Mouse (Mus musculus) retina, postnatal 7 days (tissue): ENCODE results near the gene Phb.
A peak's percentile ranks its signal among the peaks of the same experiment; 100 is the strongest.

ENCODE experiments used
- DNase-seq: peaks from one replicate; pipeline ENCODE4 v3.0.0-alpha.2; 2012; ENCODE audit warnings: low read depth, low spot score

The Phb gene

DNA sequence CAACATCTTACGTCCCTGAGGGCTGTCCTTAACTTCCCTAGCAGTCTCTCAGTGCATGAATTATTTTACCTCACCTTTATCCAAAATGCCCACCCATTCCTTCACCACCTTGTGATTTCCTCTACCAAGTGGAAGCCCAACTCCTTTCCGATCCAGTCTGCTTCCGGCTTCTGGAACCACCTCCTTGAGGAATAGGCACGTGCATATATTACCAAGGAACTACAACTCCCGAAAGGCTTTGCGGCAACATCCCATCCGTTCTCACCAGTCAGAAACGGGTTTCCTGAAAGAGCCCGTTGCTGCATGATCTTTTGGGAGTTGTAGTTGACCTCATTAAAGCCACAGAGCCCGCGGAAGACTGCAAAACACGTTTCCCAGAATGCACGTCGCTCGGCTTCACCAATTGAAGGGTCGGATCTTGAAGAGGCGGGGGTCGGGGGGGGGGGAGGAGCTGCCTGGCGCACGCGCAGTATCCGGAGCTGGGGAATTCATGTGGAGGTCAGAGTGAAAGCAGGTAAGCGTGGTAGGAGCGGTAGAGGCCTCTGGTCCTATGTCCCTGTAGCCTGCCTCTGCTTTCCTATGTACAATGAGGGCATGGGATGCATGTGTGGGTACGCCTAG is at the start of gene Phb:
Gene Phb (plus strand): TSS at position 429 of the 621 bp plus-strand sequence.
- peak; percentile 95 for DNase-seq

DNA sequence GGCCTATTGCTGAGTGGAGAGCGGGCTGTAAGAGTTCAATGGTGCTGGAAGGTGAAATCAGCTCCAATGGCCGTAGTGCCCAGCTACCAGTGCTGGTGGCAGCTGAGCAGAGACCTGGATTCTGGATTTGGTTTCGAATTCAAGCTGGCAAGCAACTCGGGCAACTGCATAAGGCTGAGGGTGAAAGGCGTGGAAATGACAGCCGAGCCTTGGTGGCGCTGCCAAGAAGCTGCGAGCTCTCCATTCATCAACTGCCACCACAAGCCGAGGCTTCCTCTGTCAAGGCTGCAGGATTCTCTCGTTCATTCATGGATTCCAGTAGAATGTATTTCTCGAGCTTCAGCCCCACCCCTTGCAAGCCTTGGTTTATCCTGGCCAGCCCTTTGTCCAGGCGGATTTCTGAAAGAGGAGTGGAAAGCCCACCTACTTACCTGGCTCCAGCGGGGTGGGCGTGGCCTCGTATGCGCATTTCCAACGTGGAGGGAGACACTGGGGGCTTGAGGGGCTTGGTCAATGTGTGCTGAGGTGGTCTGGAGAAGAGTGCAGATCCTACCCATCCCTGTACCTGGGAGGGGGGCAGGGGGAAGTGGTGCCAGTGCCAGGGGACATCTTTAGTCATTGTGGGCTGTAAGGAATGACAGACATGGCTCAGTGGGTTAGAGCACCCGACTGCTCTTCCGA is 48.8 kb upstream of the Phb start:
- DNase-seq: no peak

DNA sequence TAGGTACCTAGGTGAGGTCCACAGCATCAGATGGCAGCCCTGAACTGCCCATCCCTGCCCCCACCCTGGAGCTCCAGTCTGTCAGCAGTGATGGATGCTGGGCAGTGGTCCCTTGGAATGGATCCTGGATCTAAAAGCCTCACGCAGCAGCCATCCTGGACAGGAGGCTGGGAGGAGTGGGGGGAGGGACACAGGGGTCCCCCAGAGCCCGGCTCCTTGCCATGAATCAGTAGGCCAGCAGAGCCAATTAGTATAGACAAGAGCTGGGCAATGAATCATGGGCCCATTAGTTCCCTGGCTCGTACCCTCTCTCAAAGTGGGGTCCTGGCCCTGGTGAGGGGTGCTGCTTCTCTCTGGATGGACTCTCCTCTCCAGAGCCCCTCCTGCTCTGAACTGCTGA is 47.7 kb upstream of the Phb start:
- no peak for DNase-seq

DNA sequence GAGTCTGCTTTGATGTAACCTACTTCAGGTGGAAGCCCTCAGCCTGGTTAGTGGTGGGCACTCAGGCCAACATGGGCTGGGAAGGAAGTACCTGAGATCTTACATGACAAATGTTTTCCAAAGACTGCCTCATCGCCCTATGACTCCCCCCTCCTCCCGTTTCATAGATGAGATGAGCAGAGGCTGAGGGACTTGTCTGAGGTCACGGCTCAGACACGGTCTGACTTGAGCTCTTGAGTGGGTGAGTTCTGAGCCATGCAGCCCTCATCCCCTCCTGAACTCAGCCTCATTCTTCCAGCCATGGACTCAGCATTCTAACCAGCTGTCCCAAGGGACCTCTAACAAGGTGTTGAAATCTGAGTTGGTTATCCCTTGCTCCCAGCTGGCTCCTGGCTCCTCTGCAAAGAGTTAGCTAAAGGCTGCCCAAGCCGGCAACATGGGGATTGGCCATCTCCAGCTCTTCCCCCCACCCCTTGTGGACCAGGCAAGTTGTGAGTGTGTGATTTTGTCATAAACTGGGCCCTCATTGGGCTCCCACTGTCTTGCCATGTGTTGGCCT is 46.8 kb upstream of the Phb start:
- no peak for DNase-seq

DNA sequence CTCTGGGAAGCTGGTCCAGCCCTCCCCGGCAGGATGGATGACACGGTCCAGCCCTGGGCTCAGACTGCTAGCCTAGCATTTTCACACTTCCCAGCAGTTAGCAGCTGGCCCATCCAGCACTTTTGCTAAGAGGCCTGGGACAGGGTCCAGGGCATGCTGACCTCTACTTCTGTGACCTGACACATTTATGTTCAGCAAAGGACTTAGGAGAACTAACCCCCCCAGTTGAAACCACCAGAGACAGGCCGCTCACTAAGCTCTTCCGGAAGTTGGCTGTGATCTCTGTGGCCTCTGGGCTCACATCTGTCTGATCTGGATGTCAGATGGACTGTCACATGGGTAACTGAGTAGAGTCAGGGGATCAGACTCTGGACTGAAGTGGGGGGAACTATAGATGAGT is 45.7 kb upstream of the Phb start:
- DNase-seq: no peak

DNA sequence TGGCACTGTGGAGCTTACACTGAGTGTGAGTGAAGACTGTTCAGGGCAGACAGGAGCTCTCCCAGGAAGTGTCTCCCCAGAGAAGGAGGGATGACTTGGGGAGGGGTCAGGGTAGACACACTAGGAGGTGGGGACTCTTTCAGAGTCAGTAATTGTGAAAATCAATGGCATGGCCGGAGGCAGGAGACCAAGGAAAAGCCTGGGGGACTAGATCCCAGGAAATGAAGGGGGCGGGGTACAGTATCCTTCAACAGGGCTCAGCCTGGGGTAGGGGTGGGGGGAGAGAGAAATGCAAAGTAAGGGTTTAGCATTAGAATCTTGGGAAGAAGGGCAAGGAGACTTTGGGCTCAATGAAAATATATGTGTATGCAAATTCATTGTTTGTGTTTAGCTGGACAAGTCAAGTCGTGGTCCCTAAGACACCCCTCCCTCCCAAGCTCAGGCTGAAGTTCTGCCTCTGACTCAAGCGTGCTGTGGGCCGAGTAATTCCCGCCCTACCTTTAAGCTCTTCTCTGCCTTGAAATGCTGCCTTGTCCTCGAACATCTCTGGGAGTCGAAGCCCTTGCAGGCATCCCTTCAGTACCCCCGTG is 45.1 kb upstream of the Phb start:
- DNase-seq: no peak

DNA sequence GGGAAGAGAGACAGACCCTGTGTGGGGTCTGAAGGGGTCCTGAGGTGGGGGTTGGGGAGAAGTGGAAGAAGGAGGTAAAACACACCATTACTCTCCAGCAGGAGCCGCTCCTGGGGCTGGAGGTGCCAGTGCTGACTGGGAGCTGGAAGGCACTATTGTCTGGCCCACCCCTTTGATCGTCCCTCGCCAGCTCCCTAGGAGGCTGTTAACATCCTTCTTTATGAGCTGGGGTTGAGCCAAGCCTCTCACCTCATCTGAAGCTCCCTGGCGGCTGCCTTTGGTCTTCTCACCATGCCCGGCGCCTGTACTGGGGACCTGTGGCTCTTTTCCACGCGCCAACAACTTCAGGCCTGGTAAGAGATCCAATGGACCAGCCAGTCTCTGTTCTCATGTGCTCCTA is 44.3 kb upstream of the Phb start:
- no peak for DNase-seq

DNA sequence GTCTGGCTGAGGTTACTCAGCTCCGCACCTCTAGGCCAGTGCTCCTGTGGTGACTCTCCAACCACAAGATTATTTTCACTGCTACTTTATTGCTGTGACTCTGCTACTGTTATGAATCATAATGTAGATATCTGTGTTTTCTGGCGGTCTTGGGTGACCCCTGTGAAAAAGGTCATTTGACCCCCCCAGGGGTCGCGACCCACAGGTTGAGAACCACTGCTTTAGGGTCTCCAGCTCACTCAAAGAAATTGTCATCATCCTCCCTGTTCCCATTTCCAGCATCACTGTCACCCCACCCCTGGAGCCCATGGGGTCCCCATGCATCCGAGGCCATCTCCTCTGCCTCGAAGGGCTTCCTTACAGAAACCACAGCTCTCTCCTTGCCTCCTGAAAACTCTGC is 36.2 kb upstream of the Phb start:
- no peak for DNase-seq

DNA sequence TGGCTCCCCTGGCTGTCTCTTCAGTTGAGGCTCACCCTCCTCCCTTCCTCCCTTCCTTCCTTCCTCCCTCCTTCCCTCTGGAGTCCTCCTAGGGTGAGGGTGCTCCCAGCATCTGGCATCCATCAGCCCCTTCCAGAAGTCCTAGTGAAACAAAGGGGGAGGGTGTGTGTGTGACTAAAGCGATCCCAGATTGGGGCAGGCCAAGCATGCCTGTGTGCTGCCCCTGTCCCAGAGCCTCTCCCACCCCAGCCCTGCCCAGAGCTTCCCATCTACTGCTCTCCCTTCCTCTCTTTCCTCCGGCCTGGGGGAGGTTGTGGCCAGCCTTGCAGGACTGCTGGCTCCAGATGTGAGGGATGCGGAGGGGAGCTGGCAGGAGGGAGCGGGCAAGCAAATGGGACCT is 35.5 kb upstream of the Phb start:
- DNase-seq: no peak

DNA sequence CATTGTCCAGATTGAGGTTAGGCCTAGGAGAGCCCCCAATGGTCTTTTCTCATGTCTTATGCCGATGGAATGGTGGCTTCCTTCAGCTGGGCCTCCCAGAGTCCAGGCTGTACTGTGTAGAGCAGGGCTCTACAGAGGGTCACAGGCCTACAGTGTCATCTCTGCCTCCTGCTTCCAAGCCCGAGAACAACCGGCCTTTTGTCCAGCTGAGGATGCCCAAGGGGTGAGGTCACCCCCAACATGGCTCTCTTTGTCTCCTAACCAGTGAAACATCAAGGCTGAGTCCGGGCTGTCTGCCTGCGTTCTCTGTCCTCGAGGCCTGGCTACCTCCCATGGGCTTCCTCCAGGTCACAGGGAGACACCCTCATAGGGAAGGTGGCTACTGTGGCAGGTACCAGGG is 34.3 kb upstream of the Phb start:
- no peak for DNase-seq

DNA sequence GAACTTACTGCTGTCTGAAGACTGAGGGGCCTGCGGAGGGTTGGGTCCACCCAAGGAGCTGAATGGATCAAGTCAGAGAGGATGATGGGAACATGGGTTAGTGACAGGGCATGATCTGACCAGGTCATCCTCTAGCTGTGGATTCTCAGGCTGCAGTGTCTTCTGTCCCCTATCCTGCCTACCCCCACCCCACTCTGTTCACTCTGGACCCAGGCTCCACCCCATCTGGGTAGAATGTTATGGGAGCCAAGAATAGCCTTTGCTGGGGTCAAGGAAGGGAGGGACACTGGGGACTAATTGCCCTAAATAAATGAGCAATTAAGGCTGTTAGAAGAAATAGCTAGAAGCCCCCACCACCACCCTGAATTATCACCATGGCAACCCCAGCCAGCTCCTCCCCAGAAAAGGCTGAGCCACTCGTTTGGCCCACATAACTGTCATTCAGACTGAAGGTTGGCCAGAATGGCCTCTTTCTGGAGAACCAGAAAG is 33.2 kb upstream of the Phb start:
- no peak for DNase-seq

DNA sequence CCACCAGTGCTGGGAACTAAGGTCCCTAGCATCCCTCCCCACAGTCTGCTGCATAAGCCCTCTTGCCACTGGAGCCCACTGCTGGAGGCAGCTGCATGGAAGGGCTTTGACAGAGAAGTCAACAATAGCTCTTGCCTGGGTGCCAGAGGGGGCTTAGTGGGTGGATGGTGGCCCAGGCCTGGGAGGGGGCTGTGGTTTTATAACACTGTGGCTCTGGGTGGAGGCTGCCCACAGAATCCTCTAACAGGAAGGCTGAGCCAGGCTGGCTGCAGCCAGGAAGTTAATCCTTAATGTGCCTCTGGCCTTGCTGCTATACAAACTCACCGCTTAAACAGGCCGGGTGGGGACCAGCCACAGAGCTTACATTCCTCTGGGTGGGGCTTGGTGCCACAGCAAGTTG is 31.7 kb upstream of the Phb start:
- no peak for DNase-seq

DNA sequence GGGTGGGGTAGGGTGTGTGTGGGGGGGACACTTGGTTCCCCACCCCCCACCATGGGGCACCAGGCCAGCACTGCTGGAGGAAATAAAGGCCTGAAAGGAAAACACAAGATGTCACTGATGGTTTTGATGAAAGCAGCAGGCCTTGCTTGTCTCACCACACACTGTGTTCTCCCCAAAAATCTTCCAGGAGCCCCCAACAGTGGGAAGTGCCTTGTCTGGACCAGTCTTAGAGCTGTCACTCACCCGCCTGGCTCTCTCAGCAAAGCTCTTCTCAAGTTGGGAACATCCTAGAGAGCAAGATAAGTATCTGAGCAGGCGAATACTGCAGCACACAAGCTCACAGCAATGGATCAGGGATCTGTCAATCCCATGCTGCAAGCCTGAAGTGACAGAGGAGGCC is 26.0 kb upstream of the Phb start:
- no peak for DNase-seq

DNA sequence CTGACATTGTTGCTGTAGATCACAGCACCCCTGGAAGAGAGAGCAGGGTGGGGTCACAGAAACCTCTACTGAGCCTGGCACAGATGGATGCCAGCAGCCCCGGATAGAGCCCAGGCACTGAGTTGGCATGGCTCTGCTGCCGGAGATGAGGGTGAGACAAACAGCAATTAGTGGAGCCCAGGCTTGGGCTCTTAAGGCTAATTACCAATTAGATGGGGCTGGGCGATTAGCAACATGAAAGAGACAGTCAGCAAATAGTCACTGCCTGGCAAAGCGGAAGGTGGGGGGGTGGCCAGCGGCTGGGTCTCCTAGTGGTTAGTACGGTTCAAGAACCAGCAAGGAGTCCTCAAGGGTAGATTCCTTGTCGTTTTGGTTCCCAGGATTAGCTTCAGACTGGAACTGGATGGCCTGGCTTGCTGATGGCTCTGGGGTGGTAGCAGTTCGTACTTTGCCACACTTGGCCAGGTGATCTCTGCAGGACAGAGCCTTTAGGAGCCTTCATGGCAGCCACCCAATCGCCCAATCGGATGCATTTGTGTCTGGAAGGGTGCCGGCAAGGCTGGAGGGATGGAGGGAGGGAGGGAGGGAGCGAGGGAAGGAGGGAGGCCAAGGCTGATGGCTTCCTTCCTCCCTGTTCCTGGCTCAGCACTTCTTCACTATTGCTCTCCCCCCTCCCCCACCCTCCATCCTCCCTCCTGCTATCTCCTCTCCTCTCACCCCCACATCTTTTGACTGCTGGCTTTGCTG is 24.1 kb upstream of the Phb start:
- DNase-seq: no peak

DNA sequence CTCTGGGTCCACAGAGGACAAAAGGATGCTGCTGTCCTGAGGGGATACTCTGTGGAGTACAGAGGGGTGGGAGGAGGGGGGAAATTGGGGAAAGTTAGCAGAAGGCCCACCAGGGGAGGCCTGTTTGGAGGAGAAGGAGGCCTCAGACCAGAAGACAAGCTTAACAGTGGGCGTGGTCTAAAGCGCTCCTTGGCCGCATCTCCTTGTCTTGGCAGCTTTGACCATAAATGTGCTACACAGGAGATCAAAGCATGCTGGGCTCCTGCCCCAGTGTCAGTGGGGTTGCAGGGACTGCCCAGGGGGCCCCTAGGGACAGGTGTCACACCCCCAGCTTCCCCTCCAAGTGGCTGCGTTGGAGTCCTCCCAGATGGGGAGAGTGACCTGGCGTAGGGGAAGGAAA is 22.9 kb upstream of the Phb start:
- DNase-seq: no peak

DNA sequence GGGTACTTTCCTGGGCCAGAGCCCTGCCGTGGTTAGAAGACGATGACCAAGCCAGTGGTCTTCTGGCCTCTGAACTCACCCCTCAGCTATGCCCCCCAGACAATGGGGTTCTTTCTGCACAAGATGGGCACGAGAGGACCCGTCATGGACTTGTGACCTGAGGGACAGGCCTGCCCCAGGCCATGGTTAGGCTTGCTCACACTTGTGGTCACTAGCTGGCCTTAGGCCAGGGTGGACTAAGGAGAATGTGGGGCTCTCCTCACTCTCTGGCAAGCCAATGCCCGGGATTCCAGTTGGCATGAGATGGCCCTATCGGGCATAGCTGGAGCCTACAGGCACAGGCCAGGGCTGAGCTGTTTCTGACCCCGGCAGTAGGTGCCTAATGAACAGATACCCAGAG is 22.4 kb upstream of the Phb start:
- no peak for DNase-seq

DNA sequence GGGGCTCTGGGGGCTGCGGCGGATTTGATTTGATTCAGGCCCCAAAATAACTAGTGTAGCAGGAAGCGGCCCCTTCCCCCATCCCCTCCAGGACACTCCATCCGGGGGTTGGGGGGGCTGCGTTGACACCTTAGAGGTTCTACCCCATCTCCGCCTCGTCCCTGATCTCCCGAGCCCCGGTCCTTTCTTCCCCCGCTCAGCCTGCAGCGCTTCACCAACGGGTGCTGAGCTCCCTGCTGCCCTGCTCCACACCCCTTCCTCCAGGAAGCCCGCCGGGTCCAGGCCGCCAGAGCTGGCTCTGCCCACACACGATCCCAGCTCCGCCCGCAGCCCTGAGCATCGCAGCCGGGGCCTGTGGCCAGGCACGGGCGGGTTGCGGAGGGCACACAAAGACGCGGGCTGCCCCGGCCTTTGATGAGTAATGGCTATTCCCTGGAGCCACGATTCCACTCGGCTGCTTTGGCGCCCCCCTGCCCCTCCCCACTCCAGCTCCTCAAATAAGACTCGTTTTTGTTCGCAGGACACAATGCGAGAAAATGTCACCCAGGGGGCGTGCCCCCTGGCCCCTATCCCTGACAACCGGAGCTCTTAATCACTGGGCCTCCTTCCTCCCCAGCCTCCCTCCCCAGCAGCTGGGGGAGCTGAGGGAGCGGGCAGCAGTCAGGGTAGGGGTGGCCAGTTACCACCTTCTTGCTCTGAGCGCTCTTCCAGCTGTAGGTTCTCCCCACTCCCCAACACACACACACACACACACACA is 21.2 kb upstream of the Phb start:
- no peak for DNase-seq

DNA sequence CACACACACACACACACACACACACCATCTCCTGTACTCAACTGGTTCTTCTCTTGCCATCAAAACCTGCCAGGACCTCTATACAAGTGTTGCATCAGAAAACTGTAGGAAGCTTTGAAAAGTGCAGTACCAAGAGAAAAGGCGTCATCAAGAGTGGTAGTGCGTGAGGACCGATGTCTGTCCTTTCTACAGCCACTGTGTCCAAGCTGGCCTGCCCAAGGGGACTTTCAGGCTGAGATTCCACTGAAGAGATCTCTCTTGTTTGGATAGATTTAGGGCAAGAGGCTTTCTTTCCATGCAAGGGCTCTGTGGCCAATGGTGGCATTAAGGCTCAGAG is 20.6 kb upstream of the Phb start:
- no peak for DNase-seq

DNA sequence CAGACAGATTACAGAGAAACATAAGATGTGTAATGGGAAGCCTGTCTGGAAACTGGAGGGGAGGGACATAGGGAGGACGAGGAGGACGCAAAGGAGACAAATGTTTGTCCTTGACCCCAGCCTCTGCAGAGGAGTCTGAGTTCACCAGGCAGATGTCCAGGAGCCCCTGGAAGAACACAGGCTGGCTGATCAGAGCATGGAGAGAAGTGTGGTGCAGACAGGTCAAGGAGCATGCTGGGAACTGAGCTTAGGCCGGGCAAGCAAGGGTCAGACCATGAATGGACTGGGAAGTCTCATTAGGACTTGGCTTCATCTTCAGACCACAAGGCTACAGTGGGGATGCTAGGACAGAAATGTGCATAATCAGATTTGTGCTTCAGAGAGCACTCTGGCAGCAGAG is 19.0 kb upstream of the Phb start:
- DNase-seq: no peak

DNA sequence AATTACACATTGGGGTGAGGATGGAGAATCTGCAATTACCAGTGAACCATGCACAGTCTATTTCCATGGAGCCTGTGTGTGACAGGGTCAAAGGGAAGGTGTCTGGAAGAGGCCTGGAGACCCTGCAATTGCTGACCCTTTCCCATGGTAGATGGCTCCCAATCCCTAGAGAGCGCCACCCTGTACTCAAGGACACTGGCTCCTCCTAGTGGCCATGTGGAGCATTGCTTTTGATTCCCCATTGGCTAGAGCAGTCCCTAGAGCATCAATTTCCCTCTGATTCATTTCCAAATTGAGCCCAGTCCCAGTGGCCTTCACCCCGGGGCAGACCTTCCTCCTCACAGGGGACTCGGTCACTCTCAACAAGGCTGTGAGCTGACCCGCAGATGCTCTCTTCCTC is 17.9 kb upstream of the Phb start:
- DNase-seq: peak; percentile 75

DNA sequence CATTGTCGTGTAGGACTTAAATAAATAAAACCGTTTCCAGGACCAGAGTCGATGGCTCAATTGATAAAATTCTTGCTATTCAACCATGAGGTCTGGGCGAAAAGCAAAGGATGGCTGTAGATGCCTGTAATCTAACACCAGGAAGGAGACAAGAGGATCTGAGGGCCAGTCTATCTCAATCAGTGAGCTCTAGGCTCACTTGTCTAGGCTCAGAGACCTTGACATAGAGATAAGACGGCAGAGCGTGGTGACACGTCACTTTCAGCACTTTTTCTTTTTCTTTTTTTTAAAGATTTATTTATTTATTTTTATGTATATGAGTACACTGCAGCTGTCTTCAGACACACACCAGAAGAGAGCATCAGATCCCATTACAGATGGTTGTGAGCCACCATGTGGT is 17.2 kb upstream of the Phb start:
- DNase-seq: no peak

DNA sequence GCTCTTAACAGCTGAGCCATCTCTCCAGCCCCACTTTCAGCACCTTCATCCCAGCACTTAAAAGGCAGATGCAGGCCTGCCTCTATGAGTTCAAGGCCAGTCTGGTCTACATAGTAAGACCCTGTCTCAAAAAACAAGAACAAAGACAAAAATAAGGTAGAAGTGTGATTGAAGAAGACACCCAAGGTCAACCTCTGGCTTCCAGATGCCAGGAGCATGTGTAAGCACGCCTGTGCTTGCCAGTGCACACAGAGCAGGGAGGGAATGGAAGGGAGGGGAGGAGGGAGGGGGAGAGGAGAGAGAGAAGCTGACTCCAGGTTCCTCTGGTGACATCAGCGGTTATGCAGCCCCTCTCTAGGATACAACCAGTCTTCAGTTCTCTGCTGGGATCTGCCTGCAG is 16.8 kb upstream of the Phb start:
- no peak for DNase-seq
